Mouse (Mus musculus): ENCODE data around the gene Cpeb2.

The Cpeb2 gene

DNA sequence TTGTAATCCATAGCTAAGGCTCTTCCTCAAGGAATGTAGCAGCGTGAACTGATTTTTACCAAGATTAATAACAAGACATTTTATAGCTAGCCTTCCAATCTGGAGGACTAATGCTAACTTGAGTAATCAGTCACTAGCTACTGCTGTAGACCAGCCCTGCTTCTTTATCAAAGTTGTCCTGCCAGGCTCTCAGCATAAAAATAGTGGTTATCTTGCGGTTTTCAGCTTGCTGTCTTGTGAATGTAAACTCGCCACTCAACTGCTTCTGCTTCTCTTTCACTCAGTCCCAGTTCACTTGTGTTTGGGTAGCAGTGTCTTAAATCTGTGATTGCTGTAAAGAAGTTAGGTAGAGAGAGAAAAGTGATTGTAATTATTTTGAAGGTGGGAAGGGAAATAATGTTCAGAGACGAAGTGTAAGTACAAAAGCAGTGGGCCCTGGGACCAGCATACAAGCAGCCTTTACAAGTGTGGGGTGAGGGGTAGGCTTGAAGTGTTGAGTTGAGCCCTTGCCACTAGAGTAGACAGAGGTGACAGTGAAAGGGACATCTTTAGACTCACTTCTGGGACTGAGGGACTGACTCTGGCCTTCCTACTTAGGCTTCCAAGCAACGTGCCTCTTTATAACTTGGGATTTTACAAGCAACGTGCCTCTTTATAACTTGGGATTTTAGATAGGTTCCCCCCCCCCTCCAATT, 6.3 kb downstream of the Cpeb2 start:
- no peak for DNase-seq (ENCODE audit: low spot score)

DNA sequence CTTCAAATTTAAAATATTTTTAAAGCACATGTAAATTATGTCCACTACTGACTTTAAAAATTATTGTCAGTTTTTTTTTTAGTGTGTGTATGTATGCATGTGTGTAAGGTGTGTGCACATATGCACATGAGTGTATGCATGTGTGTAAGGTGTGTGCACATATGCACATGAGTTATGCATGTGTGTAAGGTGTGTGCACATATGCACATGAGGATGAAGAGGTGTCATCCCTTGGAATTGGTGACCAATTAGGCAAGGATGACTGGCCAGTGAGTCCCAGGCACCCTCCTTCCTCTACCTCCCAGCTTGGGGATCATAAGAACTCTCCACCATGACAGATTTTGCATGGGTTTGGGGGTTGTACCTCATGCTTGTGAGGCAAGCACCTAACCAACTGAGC, 7.8 kb downstream of the Cpeb2 start:
- DNase-seq (ENCODE audit: low spot score): no peak

DNA sequence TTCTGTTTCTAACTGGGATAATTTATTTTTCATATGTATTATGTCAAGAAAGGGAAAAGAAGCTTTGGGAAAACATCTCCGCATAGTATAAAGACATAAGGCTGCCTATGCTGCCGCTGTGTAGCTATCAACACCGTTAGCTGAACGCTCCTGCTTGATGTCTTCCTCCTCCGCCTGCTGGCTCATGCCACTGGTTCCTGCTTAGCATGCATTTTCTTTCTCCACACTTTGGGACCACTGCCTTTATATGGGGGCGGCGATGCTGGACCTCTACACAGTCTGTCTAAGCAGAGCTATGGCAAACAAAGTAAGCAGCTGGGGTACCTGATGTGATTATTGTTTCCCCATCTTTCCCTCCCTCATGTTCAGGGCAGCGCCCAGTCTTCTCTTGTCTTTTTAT, 13.3 kb downstream of the Cpeb2 start:
- no peak for DNase-seq (ENCODE audit: low spot score)

DNA sequence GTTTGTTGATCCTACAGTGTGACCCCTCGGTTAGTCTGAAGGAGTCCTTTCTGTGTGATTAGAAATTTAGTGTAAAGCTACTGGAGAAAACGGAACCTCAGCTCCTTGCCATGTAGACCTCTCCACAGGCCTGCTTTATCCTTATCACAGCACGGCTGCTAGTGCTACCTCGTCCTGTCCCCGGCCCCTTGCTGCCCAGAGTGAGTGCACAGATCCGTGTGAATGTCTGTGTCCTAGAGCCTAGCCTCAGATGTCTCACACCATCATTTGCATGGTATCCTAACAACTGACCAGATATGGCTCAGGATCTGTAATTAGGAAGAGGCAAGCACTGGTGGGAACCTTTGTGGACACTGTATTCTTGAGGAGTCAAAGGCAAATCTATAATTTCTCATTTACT, 14.0 kb downstream of the Cpeb2 start:
- no peak for DNase-seq (ENCODE audit: low spot score)

DNA sequence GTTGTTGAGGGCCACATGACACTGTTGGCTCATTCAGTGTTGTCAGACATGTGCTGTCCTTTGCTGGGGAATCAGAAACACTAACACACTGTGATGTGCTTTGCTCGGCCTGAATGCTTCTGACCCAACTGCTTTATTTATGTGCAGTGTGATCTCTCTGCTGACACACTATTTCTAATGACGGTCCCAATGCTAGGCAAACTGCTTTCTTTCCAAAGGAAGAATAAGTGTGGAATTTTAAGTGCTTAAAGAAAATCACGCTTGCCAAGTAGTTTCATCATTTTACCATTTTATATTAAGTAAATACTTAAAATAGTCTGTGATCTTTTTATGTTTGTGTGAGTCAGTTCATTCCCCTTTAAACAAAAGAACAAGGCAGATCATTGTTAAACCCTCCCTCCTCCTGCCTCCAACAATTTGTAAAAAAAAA, 15.0 kb downstream of the Cpeb2 start:
- no peak for DNase-seq (ENCODE audit: low spot score)

DNA sequence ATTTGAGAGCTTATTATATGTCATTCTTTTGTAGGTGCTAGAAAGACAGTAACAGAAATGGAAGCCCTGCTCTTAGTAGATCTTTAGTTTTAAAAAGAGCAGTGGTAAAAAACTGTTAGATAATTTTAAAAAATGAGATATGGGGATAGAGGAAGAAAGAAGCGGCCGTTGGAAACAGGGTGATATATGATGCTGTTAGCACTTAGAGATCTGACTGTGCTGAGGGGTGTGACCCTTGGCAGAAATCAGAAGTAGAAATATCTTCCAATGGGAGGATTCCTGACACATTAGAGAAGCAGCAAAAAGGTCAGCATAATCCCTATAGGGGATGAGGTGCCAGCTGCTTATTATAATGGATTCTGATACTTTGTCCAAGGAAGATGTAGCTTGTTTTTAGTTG, 24.5 kb downstream of the Cpeb2 start:
- no peak for DNase-seq (ENCODE audit: low spot score)

DNA sequence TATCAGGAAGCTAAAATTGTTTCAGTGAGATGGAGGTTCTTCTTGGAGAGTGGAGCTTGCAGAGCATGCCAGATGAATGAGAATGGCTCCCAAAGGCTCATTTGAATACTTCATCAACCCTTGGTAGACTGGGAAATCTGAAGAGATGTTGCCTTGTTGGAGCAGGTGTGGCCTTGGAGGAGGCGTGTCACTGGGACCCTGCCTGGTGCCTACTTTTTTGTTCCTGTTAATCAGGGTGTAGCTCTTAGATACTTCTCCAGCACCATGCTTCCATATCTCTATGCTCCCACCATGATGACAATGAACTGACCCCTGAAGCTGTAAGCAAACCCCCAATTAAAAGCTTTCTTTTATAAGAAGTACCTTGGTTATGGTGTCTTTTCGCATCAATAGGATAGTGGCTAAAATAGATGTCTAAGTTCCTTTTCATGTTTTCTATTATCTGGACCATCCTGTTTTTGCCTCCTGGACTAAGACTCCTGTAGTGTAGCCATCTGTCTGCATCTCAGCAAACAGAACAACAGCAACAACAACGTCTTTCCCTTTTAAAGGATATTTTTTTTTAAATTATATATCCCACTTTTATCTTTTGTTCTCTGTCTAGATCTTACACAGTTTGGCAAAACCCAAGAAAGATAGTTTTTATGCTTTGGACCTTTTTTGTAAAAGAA, 25.6 kb downstream of the Cpeb2 start:
- no peak for DNase-seq (ENCODE audit: low spot score)

DNA sequence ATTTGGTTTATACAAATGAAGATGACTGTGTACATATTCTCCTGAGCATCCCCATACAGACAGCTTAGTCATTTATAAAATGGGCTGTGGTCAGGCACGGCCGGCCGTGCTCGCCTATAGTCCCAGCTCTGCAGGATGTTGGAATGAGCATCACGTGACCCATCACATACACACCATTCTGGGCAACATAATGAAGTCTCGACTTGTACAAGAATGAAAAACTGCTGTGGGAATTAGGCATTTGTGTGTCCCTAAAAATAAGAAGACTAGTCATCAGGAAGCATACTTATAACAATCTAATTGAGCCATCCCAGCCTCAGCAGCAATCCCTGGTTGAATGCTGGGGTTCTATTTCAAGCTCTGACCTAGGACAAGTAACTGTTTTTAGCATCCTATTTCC, 28.8 kb downstream of the Cpeb2 start:
- DNase-seq (ENCODE audit: low spot score): no peak

DNA sequence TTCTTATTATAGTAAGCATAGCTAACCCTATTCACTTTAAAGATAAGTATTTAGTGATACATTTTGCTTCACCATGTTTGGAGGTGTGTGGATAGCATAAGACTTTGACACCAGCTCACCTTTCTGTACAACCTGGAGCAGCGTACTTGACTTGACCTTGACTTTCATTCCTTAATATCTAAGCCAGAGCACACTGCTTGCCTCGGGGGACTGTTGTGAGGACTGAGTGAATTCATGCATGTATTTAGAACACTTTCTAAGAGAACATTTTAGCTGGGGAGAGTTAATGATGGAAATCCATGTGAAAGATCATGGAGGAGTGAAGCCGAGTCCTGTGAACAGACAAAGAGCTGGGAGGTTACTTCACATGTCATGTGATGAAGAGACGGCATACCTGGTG, 31.0 kb downstream of the Cpeb2 start:
- DNase-seq (ENCODE audit: low spot score): no peak

DNA sequence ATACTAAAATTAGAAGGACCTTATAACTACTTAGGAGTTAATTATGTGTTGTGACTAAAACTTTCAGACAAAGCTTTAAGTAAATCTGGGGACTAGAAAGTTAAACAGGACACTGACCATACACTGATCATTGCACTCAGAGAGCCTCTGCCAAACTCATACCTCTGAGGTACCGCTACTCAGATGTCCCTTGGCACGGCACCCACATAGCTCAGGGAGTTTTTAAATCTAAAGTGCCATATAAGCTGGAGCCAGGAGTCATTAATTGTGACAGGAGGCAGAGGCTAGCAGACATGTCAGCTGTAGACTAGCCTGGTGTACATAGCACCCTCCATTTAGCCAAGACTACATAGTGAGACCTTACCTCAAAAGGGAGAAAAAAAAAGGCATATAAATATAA, 31.7 kb downstream of the Cpeb2 start:
- DNase-seq (ENCODE audit: low spot score): no peak

DNA sequence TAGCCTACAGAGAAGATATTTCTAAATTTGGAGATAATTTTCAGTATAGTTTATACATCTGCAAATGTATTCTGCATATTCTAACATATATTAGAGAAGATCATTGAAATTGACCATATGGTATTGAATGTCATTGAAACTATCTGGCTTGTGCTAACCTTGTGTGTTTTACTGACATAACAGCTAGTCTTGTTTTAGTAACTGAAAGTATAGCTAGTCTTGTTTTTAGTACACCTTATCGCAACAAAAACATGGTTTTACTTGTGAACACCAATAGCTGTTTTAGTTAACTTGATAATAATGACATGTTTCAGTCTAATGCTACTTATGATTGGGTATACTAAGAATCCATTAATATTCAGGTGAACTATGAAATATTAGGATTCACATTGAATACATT, 45.0 kb downstream of the Cpeb2 start:
- DNase-seq (ENCODE audit: low spot score): no peak

DNA sequence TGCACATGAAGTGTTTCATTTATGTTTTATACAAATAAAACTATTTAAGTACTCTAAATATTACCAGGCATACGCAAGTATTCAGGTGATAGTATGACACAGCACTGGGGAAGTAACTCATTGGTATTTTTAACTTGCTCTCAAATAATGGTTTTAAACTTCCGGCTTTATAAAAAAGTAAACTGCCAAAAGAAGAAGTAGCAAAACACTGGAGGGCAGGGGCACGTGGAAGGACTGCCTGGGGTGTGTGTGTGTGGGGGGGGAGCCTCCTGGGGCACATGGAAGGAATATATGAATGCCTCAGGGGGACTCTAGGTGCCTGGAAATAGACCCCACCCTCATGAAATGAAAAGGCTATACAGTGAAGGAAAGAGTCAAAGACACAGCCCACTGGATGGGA, 46.8 kb downstream of the Cpeb2 start:
- DNase-seq (ENCODE audit: low spot score): no peak

DNA sequence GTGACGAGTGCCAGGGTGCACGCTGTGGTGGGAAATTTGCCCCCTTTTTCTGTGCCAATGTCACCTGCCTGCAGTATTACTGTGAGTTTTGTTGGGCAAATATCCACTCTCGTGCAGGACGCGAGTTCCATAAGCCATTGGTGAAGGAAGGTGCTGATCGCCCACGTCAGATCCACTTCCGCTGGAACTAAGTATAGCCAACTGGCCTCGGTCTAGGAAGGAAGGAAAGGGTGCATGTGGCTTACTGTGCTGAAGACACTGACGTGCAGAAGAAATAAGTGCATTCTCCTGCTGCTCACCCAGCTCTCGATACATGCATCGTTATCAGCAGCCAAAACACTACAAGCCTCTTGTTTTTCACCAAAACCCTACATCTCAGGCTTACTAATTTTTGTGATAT, 52.8 kb downstream of the Cpeb2 start:
- DNase-seq (ENCODE audit: low spot score): no peak

DNA sequence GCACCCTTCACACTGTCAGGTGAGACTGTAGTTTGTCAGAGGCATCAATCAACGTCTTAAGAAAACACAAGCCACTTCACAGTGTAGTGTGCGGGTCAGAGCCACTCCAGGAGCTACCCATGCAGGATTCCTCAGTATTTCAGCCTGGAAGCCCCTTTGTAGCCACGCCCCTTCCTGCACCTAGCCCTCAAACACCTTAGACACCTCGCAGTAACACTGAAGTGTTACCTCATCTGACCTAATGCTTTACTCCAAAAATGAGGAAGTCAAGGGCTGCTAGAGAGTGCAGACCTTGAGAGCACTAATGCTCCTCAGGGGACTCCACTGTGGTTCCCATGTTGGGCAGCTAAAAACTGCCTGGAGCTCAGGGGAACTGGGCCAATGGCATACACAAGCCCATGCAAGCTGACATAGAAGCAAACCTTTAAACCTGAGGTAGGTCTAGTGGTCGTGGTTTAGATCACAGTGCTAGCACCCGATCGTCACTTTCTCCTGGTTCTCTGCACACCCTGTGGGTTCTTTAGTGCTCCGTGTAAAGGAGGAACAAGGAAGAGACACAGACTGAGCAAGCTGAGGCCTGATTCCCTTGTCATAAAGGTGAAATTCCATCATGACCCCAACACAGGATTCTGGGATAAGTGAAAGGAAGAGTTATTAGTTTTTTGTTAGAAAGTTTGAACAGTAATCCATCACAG, 56.9 kb downstream of the Cpeb2 start:
- no peak for DNase-seq (ENCODE audit: low spot score)

DNA sequence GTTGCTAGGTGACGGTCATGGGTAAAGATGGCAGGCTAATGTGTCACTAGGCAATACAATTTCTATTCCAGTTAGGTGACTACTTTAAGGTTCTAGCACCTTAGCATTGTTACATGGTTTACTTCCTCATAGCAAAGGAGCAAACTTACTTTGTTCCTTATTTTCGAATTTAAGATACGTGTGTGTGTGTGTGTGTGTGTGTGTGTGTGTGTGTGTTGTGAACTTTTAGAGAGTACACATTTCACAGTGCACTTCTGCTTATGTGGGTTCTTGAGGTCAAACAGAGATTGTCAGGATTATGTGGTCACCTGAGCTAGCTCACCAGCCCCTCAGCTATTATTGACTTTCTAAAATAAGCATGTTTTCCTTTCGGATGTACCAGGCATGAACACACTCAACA, 60.2 kb downstream of the Cpeb2 start:
- no peak for DNase-seq (ENCODE audit: low spot score)

DNA sequence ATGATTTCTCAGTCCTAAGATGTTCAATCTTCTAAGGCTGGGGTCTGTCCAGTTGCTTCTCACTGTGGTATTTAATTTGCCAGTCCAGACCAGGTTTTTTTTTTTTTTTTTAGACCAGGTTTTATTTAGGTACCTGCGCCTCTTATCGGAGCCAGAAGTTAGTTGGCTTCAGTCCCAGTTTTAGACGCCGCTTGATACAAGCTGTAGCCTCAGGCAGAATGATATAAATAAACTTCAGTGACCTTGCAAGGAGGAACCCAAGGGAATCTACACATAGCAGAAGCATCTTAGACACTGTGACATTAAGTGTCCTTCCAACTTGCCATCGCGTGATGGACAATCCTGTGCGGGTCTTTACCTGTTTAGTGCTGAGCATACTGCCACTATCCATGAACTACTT, 64.5 kb downstream of the Cpeb2 start:
- no peak for DNase-seq (ENCODE audit: low spot score)

DNA sequence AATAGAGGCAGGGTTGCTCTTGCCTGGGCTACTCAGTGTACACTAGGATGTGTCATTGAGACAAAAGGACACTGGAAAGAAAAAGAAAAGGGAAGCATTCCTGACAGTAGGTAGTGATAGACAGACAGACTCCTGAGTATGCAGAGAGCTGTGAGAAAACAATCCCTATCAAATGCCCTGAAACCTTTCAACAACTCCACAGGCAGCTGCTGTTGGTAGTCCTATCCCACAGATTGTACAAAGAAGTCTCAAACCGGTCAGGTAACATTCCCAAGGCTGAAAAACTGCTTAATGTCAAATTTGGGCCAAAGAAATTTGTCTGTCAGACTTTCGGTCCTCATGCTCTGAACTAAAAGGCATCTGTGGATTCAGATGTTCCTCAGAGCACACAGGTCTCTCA, 66.0 kb downstream of the Cpeb2 start:
- no peak for DNase-seq (ENCODE audit: low spot score)

DNA sequence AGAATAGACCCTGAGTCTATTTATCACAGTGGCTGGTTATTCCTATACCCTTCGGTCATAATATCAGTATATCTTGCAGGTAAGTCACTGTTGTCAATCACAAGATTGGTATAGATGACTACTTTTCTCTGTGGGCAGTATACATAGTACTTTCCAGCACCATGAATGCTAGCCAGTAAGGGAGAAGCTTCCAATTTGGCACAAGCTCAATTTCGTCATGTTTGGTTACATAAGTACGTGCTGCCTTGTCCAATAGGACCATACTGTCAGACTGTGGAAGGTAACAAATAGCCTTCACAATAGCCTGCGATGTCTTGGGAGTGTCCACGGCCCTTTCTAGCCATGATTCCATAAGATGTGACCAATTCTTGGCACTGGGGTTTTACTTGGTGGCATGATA, 67.1 kb downstream of the Cpeb2 start:
- no peak for DNase-seq (ENCODE audit: low spot score)

DNA sequence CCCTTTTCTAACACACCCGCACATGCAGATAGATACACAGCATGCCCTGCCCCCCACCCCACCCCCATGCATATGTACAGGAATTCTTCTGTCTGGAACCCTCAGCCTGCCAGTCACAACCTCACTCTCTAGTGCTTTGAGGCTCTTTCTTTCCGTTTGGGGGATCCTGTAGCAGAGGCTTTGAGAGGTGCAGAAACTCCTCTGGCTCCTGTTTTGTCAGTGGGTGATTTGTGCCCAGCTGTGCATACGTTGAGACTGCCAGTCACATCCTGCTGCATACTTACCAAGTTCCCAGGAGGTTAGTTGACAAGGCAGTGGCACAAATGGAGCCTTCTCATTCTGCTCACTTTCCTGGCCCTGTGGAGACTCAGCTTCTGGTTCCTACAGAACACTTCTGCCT, 68.0 kb downstream of the Cpeb2 start:
- DNase-seq (ENCODE audit: low spot score): no peak

DNA sequence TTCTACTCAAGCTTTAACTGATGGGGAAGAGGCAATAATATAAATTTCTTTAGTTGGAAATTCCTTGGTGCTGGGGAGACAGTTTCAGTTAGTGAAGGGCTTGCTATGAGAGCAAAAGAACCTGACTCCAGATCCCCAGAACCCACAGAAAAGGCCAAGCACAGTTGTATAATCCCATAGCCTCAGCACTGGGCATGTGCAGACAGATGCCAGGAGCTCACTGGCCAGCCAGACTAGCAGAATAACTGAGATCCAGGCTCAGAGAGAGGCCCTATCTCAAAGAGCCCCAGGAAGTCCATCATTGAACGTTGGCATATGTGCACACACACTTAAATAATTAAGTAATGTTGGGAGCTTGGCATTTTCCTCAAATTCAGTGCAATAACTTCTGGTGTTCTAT, 70.5 kb downstream of the Cpeb2 start:
- DNase-seq (ENCODE audit: low spot score): no peak

DNA sequence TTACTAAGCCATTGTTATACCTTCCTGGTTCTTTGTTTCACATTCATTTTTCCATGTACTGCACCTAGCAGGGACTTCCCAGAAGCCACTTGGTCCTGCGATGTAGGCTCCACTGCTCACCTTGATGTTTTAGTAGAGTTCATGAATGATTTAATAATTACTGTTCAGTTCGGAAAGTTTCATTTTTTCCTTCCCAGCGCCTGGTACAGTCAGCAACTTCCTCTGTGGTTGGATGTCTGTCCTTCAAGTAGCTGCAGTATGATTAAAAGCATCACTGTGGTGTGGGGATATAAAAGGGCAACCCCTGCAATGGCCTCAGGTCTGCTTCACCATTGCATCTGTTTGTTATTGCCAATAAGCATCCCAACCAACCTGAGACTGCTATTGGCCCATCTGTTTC, 72.5 kb downstream of the Cpeb2 start:
- DNase-seq (ENCODE audit: low spot score): no peak

DNA sequence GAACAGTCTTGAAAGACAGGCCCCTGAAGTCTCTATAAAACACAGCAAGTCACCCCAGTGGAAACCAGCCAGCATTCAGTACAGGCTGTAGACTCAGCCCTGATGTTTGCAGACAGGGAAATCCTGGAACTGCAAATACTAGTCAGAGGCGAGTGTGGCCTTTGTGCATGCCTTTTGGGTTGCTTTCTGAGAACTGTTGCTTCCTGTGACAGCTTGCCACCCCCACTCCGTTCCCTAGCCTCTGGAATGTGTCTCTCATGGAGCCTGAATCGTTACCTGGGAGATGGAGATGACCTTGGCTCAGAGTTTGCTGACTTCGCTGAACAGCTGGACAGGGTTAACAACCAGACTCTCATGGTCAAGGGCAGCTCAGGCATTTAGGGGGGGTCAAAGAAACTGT, 77.0 kb downstream of the Cpeb2 start:
- DNase-seq (ENCODE audit: low spot score): no peak

DNA sequence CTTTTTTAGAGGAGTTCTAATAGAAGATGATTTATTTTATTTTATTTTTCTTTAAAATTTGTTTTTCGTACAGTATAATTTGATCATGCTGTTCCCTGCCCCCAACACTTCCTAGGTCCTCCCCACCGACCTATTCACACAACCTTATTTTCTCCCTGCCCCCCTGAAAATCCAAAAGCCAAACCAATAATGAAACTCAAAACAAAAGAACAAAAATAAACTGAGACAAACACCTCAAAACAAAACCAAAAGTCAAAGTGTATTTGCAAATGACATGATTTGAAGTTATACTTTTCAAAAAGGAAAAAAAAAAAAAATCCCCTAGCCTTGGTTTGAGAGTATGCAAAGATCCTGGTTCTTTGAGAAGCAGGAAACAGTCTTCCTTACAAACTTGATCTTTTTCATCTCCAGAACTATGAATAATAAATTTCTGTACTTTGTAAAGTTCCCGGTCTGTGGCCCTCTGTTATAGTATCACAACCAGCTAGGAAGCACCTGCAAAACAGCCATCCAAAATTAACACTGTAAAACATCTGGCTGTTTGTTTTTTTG, 91.4 kb downstream of the Cpeb2 start:
- DNase-seq (ENCODE audit: low spot score): no peak

Measured in ovary, adult 18-20 months (tissue).